Mouse (Mus musculus) kidney, postnatal 4 days (tissue): ENCODE results near the gene Ptprn2.

Source experiments
- DNase-seq, 2 experiments: peaks; one replicate each; pipeline ENCODE4 v3.0.0; 2021; ENCODE audit warnings: mixed read lengths in 2 of 2

Ptprn2 gene

GRCm38 (mm10) chr12:117236020-117236734 is 750.7 kb downstream of the Ptprn2 start:
- no peak for DNase-seq

- no peak for DNase-seq
Observed at GRCm38 (mm10) chr12:117236981-117237380, 751.5 kb downstream of the Ptprn2 start.

DNA sequence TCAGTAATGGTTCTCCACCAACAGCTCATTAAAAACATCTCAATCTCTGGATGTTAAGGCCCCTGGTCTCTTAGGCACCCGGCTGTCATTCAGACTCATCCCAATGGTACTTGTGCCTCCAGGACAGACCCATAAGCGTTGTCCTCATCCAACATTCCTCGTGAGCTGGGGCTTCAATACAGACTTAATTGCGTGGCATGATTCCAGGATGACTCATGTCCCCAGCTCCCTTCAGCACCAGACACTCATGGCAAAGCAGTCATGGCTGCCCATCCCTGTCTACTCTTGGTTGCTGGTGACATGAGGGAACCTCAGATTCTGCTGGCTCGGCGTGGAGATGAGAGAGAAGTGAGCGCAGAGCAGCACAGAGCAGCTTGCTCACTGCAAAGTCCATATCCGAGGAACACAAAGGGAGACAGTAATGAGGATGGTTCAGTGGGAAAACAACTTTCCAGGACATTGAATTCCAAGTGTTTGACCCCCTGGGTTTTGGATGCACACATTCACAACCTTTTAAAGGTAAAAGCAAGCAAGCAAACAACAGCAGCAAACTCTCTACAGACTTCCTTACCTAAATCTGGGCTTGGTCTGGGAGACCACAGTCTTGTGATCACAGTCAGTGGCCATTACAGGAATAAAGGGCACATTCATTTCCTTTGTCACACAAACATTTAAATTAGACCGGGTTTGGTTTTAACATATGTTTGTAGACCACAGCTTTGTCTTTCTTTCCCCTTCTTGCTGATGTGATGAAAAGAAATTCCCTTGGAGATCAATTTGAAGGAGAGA is 754.6 kb downstream of the Ptprn2 start:
- DNase-seq = no peak

- DNase-seq = peak; percentile 20 to 45
Observed at GRCm38 (mm10) chr12:117242181-117242580, 756.7 kb downstream of the Ptprn2 start.

DNA sequence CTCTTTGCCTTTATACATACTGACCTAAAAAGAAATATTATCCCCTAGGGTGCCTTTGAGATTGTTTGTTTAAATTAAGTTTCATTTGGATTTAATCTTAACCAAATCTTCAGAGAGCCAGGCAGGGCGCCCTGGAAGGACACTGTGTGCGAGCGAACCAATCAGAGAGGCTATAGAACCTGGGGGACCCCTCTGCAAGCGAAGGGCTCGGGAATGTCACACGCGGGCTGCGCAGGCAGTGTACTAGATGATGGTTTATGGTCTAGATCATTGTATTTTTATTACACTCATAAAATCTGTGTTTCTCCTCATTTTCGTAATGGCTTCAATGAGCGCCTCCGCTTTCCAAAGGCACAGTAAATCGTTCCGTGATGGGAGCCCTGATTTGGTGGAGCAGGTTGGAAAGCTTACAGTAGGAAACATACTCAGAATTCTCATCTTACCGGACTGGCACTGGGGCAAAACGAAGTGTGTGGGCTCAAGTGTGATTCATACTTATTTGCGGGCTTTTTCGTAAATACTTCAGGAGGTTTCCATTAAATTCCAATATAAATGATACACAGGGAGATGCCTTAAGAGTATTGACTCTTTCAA is 760.5 kb downstream of the Ptprn2 start:
- peak; percentile 16 to 27 for DNase-seq

DNA sequence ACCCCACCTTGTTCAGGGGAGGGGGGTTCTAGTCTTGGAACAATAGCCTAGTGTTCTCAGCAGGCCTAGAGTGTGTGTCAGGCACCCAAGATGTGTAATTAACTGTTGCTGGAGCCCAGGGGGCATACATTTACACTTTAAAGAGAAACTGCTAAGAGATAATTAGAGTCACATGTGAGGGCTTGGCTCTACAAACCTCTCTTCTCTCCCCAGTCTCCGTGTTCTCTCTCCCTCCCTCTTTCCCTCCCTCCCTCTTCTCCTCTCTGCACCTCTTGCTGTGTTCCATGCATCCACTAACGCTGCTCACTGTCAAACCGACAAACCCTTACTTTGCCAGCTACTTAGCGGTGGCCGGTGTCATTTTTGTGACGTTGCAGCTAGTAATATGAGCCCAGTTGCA is 764.9 kb downstream of the Ptprn2 start:
- DNase-seq = no peak

DNA sequence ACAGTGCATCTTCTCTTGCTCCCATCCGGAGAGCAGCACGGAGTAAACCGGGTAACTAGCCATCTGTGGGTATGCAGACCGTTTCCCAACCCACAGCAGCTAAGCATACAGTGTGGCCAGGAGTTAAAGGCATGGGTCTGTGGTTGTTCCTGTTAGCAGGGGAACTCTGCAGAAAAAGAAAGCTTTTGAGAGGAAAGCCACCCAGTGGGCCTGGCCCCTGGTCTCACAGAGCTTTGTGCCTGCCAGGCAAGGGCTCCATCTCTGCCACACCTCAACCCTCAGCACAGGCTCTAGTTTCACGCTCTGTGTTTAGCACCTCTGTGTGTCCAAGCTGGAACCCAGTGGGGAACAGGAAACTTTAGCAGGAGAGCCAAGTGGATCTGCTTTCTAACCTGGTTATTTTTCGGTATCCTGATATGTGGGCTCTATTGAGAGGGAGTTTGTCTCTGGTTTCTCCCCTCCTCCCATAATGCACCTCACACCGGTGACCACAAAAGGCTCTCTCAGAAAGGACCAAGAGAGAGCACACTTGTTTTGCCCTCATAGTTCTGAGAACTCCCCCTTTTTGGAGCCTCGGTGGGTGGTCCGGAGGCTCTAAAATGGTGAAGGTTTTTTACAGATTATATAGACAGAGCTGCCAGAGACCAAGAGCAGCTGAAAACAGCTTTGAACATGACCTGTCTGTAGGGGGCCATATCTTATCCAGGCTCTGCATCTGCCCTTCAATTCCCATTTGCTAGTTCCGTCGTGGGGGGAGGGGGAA is 766.3 kb downstream of the Ptprn2 start:
- peak in 1 of 2 experiments; percentile 29 for DNase-seq

GRCm38 (mm10) chr12:117252426-117252779 is 766.9 kb downstream of the Ptprn2 start:
- DNase-seq = no peak

DNA sequence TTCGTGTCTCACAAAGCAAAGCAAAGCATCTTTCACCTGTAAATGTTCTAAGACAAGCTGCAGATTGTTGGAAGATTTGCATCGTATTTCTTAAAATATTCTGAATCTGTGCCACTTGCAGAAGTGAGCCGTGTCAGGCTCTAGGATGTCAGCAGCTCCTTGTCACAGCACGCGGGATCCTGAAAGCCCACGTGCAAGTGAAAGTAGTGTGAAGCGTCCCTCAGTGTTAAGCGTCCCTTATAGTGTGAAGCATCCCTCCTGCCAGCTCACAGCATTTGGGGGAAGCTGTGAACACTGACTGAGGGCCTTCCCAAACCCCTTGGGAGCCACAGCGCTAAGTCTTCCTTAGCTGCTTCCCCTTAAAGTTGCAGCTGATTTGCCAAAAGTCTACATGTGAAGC is 768.8 kb downstream of the Ptprn2 start:
- no peak for DNase-seq

DNA sequence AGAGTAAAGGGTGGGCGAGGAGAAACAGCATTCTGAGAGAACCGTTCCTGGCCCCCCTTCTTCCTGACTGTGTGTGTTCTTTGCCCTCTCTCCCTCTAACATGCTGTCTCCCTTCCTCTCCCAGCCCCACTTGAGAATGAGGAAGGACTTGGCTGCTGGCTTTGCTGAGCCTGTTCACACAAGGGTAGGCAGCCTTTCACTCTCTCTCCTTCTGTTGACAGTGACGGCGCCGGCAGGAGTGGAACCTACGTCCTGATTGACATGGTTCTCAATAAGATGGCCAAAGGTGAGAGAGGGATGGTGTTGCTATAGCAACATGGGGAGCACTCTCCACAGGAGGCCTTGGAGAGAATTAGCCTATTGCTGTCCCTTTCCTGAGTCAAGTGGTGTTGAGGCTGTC is 769.8 kb downstream of the Ptprn2 start:
- DNase-seq = no peak

DNA sequence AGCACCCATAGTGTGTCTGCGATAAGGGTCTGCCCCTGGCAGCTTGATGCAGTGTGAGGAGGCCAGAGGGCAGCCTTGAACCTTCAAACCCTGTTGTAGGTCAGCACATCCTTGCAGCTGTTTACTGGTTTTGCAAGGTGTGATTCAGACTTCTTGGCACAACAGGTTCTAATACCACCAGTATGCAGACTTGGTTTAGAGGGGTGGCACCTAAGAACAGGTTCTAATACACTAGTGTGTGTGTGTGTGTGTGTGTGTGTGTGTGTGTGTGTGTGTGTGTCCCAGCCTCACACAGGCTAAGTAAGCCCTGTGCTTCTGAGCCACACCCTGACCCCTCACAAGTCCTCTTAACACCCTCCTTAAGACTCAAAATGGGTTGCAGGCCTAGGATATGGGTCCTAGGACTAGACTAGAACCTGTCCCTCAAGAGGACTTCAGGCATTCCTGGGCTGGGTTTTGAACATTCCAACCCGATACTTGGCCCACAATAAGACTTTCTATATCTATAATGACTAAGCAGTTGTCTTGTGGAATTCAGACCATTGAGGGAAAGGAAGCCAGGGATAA is 770.3 kb downstream of the Ptprn2 start:
- DNase-seq = no peak

GRCm38 (mm10) chr12:117256849-117257204 is 771.3 kb downstream of the Ptprn2 start:
- DNase-seq = no peak

DNA sequence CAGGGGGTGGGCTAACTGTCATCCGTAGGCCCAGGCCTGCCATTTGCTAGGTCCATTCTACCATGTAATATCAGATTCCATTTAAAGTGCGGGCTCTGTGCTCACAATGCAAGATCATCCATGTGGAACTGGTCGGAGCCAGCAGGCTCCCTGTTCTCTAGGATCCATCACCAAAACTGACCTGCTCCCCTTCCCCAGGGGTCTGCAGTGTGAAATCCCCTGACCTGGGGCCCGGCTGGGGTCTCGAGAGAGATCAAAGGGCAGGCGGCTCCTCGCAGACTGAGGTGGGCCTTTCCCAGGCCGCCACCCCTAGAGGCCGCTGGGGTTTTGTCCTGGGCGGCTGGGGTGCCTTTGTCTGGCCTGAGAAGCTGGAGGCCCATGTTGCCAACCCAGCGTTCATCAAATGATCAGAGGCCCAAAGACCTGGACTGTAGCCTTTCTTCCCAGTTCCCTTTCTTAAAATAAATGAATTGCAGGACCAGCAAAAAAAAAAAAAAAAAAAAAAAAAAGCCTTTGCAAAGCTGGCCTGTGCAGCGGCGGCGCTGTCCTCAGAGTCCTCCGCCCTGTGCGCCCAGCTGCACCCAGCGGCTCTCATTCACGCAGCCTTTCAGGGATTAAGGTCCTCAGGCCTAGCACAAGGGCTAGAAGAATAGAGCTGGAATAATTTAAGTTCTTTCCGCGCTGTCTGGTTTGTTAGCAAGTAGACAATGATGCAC is 771.8 kb downstream of the Ptprn2 start:
- peak in 1 of 2 experiments; percentile 18 for DNase-seq

DNA sequence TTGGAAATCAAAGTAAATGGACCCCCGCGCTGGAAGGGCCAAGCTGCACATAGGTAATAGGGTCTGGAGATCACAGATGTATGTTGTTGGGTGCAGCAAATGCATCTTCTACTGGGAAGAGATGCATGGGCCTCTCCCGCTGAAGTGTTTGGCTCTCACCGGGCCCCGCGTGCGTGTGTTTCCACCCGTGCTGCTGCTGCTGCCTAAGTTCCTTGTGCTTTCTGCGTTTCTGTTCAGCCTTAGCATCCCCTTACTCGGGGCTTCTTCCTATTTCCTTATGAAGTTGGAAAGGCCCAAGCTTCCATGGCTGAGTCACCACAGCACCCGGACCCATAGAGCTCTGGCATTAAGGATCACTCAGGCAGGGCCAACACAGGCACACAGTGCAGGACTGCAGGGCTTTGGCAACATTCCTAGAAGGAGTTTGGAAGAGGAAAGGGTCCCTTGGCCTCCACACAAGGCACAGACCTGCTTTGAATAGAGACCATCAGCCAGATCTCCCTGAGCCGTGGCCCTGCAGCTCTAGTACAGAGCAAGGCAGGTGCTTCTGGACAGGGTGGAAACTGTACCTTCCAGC is 772.5 kb downstream of the Ptprn2 start:
- peak in 1 of 2 experiments; percentile 10 for DNase-seq

- no peak for DNase-seq
Observed at GRCm38 (mm10) chr12:117260391-117261164, 775.1 kb downstream of the Ptprn2 start.

DNA sequence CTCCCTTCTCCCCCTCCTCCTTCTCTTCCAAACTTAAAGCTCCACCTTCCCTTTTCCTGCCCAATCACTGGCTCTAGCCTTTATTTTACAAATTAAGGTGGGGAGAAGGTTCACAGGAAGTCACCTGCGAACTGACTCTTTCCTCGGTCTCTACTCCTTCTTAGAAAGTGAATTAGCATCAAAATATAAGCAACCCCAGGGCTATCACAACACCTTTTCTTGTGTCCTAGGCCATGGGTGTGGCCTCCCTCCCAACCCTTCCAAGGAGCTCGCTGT is 775.6 kb downstream of the Ptprn2 start:
- no peak for DNase-seq

DNA sequence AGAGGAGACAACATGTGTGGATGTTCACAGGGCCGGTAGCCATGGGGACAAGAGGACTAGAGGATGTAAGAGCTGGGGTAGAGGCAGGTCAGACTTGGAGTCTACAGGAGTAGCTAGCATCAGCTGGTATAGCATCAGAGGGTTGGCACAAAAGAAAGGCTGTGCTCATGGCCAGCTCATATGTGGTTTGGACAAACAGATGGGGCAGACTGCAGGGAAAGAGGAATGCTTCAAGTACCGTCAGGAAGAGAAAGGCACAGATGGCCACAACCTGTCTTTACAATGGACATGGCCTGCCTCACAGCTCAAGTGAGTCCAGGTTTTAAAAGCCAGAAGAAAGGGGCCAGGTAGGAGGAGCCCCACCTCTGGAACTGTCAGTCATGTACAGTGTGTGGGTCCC is 776.5 kb downstream of the Ptprn2 start:
- DNase-seq = no peak

- DNase-seq = no peak
Observed at GRCm38 (mm10) chr12:117263081-117263480, 777.6 kb downstream of the Ptprn2 start.

DNA sequence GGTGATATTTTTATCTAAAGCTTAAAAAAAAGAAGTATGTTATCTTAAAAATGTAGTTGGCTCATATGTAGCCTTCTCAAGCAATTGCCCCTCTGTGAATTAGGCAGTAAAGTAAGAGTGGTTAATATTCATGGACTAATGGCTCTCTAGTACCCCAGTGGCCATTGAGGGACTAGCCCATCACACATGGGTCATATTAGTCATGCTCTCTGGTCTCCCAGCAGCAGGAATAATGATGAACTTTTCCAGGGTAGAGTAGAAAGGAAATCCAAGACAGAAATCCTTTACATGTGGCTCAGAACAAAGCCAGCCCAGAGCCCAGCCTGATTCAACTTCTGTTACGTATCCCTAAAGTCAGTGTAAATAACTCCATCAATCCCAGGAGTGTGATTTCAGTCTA is 779.7 kb downstream of the Ptprn2 start:
- DNase-seq = no peak

DNA sequence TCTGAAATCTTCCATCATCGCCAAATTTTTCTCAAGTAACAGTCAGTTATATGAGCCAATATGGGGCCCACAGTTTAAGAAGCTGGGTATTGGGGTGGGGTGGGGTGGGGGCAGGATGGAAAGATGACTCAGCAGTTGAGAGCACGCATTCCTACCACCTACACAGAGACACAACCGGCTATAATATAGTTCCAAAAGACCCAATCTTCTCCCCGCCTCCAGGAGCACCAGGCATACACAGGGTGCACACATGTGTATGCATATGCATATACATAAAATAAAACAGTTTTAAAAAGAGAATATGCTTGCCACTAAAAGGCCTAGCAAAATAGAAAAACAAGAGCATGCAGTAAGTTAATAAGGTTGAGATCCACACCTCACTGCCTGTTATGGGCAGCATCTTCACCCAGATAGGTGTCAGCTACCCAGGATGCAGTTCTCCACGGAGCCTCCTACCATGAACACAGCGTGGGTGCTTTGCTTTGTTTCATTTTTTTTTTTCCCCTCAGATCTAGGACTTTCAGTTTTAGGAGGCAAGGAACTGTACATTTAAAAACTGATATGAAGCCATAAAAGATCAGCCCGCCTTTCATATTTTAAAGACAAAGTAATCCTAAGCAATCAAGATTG is 783.1 kb downstream of the Ptprn2 start:
- DNase-seq = no peak

DNA sequence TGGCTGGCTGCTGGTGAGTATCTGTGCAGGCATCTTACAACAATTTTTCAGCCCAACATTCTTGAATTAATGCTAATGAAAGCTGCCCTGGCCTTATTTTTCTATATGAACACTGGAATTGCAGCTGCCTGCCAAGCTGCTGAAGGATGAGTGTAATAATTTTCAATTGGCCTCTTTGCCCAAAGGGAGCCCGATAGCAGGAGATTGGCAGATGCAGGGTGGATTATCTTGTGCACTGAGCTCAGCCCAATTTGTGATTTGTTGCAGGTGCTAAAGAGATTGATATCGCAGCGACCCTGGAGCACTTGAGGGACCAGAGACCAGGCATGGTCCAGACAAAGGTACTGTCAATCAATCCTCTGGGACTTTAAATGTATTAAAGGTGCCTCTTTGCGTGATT is 783.8 kb downstream of the Ptprn2 start:
- DNase-seq = no peak
